Mouse (Mus musculus) liver, adult 2 months (tissue): ENCODE measurements around the gene Tnfrsf1b.

ENCODE experiments used
- CTCF ChIP-seq: fragments of 200-500 bp; IDR thresholded peaks from 2 replicates; pipeline ENCODE4 v1.5.1; 2011; ENCODE audit warnings: low read depth, low read length, control low read depth
- POLR2A ChIP-seq: fragments of 200-500 bp; IDR thresholded peaks from 2 replicates; pipeline ENCODE4 v1.6.1; 2011; ENCODE audit warnings: low read length, control low read depth; ENCODE audit not compliant: insufficient read depth; ENCODE audit errors: extremely low read depth

DNA sequence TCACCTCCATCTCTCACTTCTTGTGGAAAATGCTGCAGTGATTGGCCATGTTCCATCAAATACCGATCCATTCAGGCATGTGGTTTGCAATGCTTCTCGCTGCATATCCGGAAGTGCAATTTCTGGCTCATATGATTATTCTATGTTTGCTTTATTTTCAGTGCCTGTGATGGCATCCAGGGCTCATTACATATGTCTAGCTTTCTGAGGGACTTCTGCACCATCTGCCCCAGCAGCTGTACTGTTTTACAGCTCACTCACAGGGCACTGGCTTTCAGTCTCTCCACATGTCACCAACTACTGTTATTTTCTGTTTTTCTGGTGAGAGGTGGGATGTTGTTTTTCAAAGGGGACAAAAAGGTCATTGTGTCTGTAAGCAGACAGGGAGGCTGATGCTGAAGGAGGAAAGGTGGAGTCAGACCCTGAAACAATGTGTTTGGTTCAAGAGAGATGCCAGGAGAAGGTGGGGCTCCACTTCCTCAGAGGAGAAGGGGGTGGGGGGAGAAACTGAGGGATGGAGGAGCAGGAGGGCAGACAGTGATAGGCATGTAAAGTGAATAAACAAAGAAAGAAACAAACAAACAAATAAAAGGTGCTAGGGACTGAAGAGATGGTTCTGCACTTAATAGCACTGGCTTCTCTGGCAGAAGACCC is 38.8 kb downstream of the Tnfrsf1b start:
- TF ChIP-seq CTCF (no peak), POLR2A (no peak)
